Mouse (Mus musculus) ES-E14 (cell line): ENCODE results near the gene Obox7. TPM values are rescaled to one million over a fixed set of nuclear protein-coding genes. Genes with fewer than 3 reads are reported as not detected.
"Not testable (repeated sequence)": the region's sequence is repeated elsewhere in the genome, so short reads cannot be mapped to it uniquely, and the experiment has no call there.

ENCODE experiments used
- DNase-seq: peaks from one replicate; pipeline ENCODE4 v3.0.0-alpha.2; 2013; ENCODE audit warnings: low read depth, low spot score
- H3K27ac ChIP-seq: 2 replicates; pipeline ENCODE4 v1.5.1; 2012; ENCODE audit warnings: low read depth, mild to moderate bottlenecking, low read length, moderate library complexity, mixed read lengths; ENCODE audit not compliant: poor library complexity, insufficient read depth, severe bottlenecking
- H3K36me3 ChIP-seq: 2 replicates; pipeline ENCODE4 v1.6.1; 2012; ENCODE audit warnings: mild to moderate bottlenecking, low read length, moderate library complexity, mixed read lengths; ENCODE audit not compliant: control insufficient read depth, poor library complexity, insufficient read depth, severe bottlenecking
- H3K4me1 ChIP-seq, 2 experiments: fragments of 150-350 bp in 1 of 2; sonication (generic) in 1 of 2; 2 replicates each; pipeline ENCODE4 v1.6.1; 2012; ENCODE audit warnings: low read length in 2 of 2, mild to moderate bottlenecking in 1 of 2, mixed read lengths in 1 of 2; ENCODE audit not compliant: control insufficient read depth in 2 of 2, insufficient read depth in 2 of 2, poor library complexity in 1 of 2
- H3K4me3 ChIP-seq, 2 experiments: fragments of 150-350 bp in 1 of 2; sonication (generic) in 1 of 2; 2 replicates each; pipeline ENCODE4 v1.5.1; 2012; ENCODE audit warnings: low read length in 2 of 2, low read depth in 1 of 2, mild to moderate bottlenecking in 1 of 2, mixed read lengths in 1 of 2; ENCODE audit not compliant: insufficient read depth in 1 of 2, poor library complexity in 1 of 2, severe bottlenecking in 1 of 2
- H3K9ac ChIP-seq: 2 replicates; pipeline ENCODE4 v1.6.1; 2012; ENCODE audit warnings: low read depth, mild to moderate bottlenecking, low read length, mixed read lengths; ENCODE audit not compliant: poor library complexity, insufficient read depth, severe bottlenecking
- H3K9me3 ChIP-seq: fragments of 150-350 bp; sonication (generic); 2 replicates; pipeline ENCODE4 v1.6.1; 2012; ENCODE audit warnings: low read depth, mild to moderate bottlenecking, low read length; ENCODE audit not compliant: control insufficient read depth, insufficient read depth
- in situ Hi-C, 2 experiments: fragments of 600-800 bp; cut with MboI; formaldehyde crosslinking; loops; one replicate each; pipeline ENCODE4 v1.15.1; 2025; ENCODE audit warnings: low sequenced_read_pairs in 2 of 2, inconsistent platforms in 1 of 2; ENCODE audit not compliant: unreplicated experiment in 2 of 2
- total RNA-seq: library from RNA; depleted of rRNA; stranded (reverse); fragments of 300-350 nt; gene quantifications from 2 replicates; pipeline ENCODE4 v1.2.3, GENCODE M21; 2012; rRNA removed

Obox7 gene
- total RNA-seq, result not detected in 2 replicates

DNA sequence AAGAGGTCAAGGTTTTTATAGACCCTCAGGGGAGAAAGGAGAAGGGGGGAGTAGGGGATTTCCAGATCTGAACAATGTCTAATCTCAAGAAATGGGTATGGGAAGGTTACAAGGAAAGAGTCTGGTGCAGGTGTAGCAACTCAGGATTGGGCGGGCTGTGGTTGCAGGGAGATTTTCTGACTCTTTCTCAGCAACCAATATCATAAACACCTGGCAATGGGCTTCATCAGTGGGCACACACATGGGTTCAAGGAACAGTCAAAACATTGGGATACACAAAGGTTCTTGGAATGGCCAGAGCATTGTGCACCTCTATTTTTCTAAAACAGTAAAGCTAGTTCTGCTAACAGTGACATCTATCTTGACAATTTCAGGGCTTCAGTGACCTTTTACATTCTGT is at the start of gene Obox7:
Gene Obox7, plus strand, starts transcription at position 301 of the 400 bp plus-strand sequence.
- H3K36me3 ChIP-seq, DNase-seq, H3K4me3 ChIP-seq, H3K9me3 ChIP-seq, H3K27ac ChIP-seq, H3K9ac ChIP-seq, in situ Hi-C loops, H3K4me1 ChIP-seq: not testable (repeated sequence)

GRCm38 (mm10) chr7:14622556-14623542 is 36.4 kb upstream of the Obox7 start:
- in situ Hi-C loops, result not testable (repeated sequence)

More at GRCm38 (mm10) chr7:14622556-14623542, 36.4 kb upstream of the Obox7 start:
- Histone ChIP-seq H3K9ac (peak overlapping the region; percentile 89), H3K4me3 (peak overlapping the region; percentile 50 to 86; a peak in 3 of 4 replicates), H3K27ac (peak overlapping the region; percentile 71; the same call in 1 of the 2 replicates)
- not testable (repeated sequence) for H3K4me1 ChIP-seq, H3K9me3 ChIP-seq, H3K36me3 ChIP-seq
- DNase-seq, result peak; percentile 20

Other genes with a start within 250 kb of the Obox7 start
- gene Sult2a8, start 212.7 kb upstream of the Obox7 start, total RNA-seq, result not detected in 2 replicates
- not detected in 2 replicates for gene Sult2a7, start 165.3 kb upstream of the Obox7 start, total RNA-seq
- 0.18 and 0.32 TPM in 2 replicates for gene Vmn1r90, start 96.0 kb upstream of the Obox7 start, total RNA-seq